Mouse (Mus musculus): ENCODE results near the gene Hnrnpab.

GRCm38 (mm10) chr11:51627425-51627824 is 20.8 kb upstream of the Hnrnpab start:
- TF ChIP-seq JUND (IDR thresholded peaks at IDR 0.05; ENCODE audit: low read depth, low read length) (no peak), USF1 (IDR thresholded peaks at IDR 0.05; ENCODE audit: low read depth, low read length) (no peak), CTCF (IDR thresholded peaks at IDR 0.05 in 2 of 3, conservative IDR thresholded peaks at IDR 0.05 in 1 of 3; ENCODE audit: control insufficient read depth in 1 of 3, insufficient read depth in 1 of 3, low read depth in 2 of 3, low read length in 3 of 3, poor library complexity in 1 of 3, severe bottlenecking in 1 of 3) (no peak), MAFK (IDR thresholded peaks at IDR 0.05; ENCODE audit: borderline replicate concordance, low read depth, low read length) (no peak), KAT2A (conservative IDR thresholded peaks at IDR 0.05; ENCODE audit: low read depth, low read length) (no peak), ZNF384 (IDR thresholded peaks at IDR 0.05; ENCODE audit: low read depth, low read length) (no peak), POLR2A (IDR thresholded peaks at IDR 0.05; ENCODE audit: control insufficient read depth in 1 of 2, insufficient read depth in 1 of 2, low read depth in 1 of 2, low read length in 2 of 2, poor library complexity in 1 of 2) (no peak)

Data from MEL (cell line).